Mouse (Mus musculus): ENCODE measurements around the gene Cenpq.

GRCm38 (mm10) chr17:40899783-40900363 is 35.0 kb downstream of the Cenpq start:
- TF ChIP-seq POLR2A (IDR thresholded peaks at IDR 0.05; ENCODE audit: extremely low read depth, insufficient read depth, low read length) (no peak), CTCF (IDR thresholded peaks at IDR 0.05; ENCODE audit: low read depth, low read length) (no peak)

Measured in liver, adult 2 months (tissue).